Mouse (Mus musculus): Measurements from ENCODE around the gene 6030498E09Rik. TPM values are rescaled to one million over a fixed set of nuclear protein-coding genes. Genes with fewer than 3 reads are reported as not detected.

6030498E09Rik gene
- total and polyA plus RNA-seq, 2 experiments from 2014 or later, result 0.75 TPM; not detected in 1

GRCm38 (mm10) chrX:38996265-38996664 lies 223.8 kb downstream of the 6030498E09Rik start:
- H3K4me2 ChIP-seq (ENCODE audit: low read depth, low read length), result no peak overlapping the region
- H3K27me3 ChIP-seq (ENCODE audit: control insufficient read depth, insufficient read depth, low read length), result no peaks in the 10 kb centered on the region
- 81% methylated on average over 5 of the region's 5 CpGs for WGBS
- TF ChIP-seq EP300 (IDR thresholded peaks at IDR 0.05; ENCODE audit: low read depth) (no peak), CTCF (IDR thresholded peaks at IDR 0.05; ENCODE audit: low read depth) (no peak)
- H3K27ac ChIP-seq (ENCODE audit: low read depth), result no peak overlapping the region
- ATAC-seq (ENCODE audit: insufficient read depth, low read depth), result no peak
- H3K9me3 ChIP-seq (replicated peaks; ENCODE audit: control insufficient read depth, low read length), result no peaks in the 10 kb centered on the region
- H3K36me3 ChIP-seq (replicated peaks; ENCODE audit: control insufficient read depth, insufficient read depth, low read length), result no peaks in the 10 kb centered on the region
- no peaks in the 10 kb centered on the region for H3K4me1 ChIP-seq (ENCODE audit: control insufficient read depth, insufficient read depth)
- H3K9ac ChIP-seq (replicated peaks; ENCODE audit: low read depth, low read length), result no peak overlapping the region
- no peak overlapping the region for H3K4me3 ChIP-seq (ENCODE audit: low read depth, low read length)
- DNase-seq (ENCODE audit: low spot score), result no peak

Small RNA genes lying within 50 kb of the gene (microRNA-seq; reads per million reads assigned to microRNA genes)
- not detected for gene Gm25642

Other genes starting within 250 kb of the 6030498E09Rik start
- 4.6 and 11.7 TPM in 2 replicates for gene Cul4b, start 196.5 kb upstream of the 6030498E09Rik start, total RNA-seq (2014; rRNA removed; ENCODE audit: low replicate concordance)
- gene Cul4b, start 196.5 kb upstream of the 6030498E09Rik start, polyA plus RNA-seq (2015; fragmentation: Nextera tagmentation; extraction: Ambion mirVana), result 8.3 and 9.5 TPM in 2 replicates
- gene Mcts1, start 172.1 kb upstream of the 6030498E09Rik start, total RNA-seq (2014; rRNA removed; ENCODE audit: low replicate concordance), result 17.7 and 44.0 TPM in 2 replicates
- gene Mcts1, start 172.1 kb upstream of the 6030498E09Rik start, polyA plus RNA-seq (2015; fragmentation: Nextera tagmentation; extraction: Ambion mirVana), result 64.9 and 78.4 TPM in 2 replicates
- 9.2 TPM in 2 replicates for gene C1galt1c1, start 137.6 kb upstream of the 6030498E09Rik start, total RNA-seq (2014; rRNA removed; ENCODE audit: low replicate concordance)
- gene C1galt1c1, start 137.6 kb upstream of the 6030498E09Rik start, polyA plus RNA-seq (2015; fragmentation: Nextera tagmentation; extraction: Ambion mirVana), result 16.1 and 23.6 TPM in 2 replicates

All from heart, postnatal 0 days (tissue).